Mouse (Mus musculus) cortical plate, adult 2 months (tissue): ENCODE measurements at regions not wholly inside any gene's neighbourhood (a gene's known extent, or its start where the extent isn't known, plus 50 kb on each side); places are given as distances from the start of the nearest gene placed in this dataset.

Experiments
- H3K27ac ChIP-seq: fragments of 200-500 bp; 2 replicates; pipeline ENCODE4 v1.5.1; 2012; ENCODE audit warnings: low read length, control low read depth, inconsistent platforms; ENCODE audit not compliant: insufficient read depth
- H3K4me1 ChIP-seq: fragments of 200-500 bp; 2 replicates; pipeline ENCODE4 v1.6.1; 2011; ENCODE audit warnings: low read length; ENCODE audit not compliant: control insufficient read depth, insufficient read depth
- H3K4me3 ChIP-seq: fragments of 200-500 bp; 2 replicates; pipeline ENCODE4 v1.5.1; 2011; ENCODE audit warnings: mild to moderate bottlenecking, low read length, control low read depth; ENCODE audit not compliant: insufficient read depth
- CTCF ChIP-seq: fragments of 200-500 bp; IDR thresholded peaks from 2 replicates; pipeline ENCODE4 v1.5.1; 2011; ENCODE audit warnings: mild to moderate bottlenecking, control low read depth, low read length; ENCODE audit not compliant: insufficient read depth; ENCODE audit errors: extremely low read depth
- POLR2A ChIP-seq: fragments of 200-500 bp; IDR thresholded peaks from 2 replicates; pipeline ENCODE4 v1.6.1; 2011; ENCODE audit warnings: mild to moderate bottlenecking, low read length, control low read depth; ENCODE audit not compliant: insufficient read depth; ENCODE audit errors: extremely low read depth

DNA sequence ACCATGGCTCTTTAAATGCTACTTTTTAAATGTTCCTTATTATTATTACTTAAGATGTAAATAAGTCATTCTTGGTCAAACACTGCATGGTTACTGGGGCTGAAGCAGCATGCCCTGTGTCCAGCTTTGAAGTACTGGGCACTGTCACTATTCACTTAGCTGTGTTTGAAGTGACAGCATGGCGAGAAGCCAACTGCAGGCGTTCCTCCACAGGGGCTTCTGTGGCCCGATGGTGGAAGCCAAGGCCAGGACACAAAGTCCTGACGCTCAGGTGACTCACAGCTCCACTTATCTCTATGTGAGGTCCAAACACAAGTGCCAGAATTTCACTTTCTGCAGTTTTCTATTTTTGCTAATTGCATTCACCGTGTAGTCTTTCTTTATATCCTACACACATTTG lies 65.3 kb downstream of the Cdca7 start:
- Histone ChIP-seq H3K27ac (no peak overlapping the region), H3K4me1 (no peaks in the 10 kb centered on the region), H3K4me3 (no peak overlapping the region)
- TF ChIP-seq POLR2A (no peak), CTCF (no peak)

DNA sequence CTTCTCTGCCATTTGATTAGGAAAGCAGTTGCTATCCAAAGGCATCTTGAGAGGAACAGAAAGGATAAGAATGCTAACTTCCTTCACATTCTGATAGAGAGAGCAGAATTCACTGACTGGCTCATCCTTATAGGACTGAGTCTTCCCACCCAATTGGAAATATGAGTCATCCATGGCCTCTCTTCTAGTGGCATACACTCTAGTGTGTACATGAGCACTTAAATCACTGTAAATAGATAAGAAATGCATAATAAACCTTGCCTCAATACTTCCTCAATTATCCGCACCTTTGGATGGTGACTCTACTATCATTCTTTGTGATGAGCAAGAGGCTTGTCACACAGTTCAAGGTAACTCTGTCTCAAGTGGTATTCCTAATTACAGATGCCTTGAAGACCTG lies 69.5 kb downstream of the Cdca7 start:
- no peak for TF ChIP-seq CTCF
- no peak for TF ChIP-seq POLR2A
- H3K27ac ChIP-seq: no peak overlapping the region
- H3K4me3 ChIP-seq: no peak overlapping the region
- H3K4me1 ChIP-seq: no peaks in the 10 kb centered on the region

DNA sequence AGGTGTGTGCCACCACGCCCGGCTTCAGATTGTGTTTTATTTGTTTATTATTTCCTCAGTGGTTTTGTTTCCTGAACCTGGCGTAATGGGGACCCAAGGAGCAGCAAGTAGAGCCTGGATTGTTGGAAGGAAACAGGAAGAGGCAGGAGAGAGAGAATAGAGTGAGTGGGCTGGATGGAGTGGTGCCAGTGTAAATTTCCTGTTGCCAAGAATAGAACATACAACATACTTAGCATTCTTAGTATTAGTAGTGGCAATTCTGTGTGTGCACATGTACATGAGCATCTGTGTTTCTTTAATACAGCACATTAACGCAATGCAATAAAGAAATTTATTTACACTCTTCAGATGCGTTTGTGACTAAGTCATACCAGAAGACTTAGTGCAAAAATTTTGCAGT lies 70.5 kb downstream of the Cdca7 start:
- TF ChIP-seq CTCF: no peak
- TF ChIP-seq POLR2A: no peak
- no peak overlapping the region for H3K27ac ChIP-seq
- H3K4me1 ChIP-seq: no peaks in the 10 kb centered on the region
- H3K4me3 ChIP-seq: no peak overlapping the region

DNA sequence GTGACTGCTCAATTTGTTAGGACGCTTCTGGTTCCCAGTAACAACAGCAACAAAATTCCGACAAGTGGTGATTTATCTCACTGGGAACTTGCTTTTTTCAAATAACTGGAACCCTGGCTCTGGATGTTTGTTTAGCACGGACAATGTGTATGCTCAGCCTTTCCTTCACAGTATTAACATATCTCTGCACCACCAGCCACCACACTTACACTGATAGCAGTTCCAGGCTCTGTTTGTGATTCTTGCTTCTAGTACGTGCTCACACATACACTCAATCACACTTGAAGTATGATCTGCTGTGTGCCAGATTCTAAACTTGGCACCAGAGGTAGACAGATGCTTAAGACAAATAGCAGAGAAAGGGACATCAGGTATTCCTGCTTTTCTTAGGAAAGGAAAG lies 71.0 kb downstream of the Cdca7 start:
- TF ChIP-seq POLR2A (no peak), CTCF (no peak)
- Histone ChIP-seq H3K27ac (no peak overlapping the region), H3K4me1 (no peaks in the 10 kb centered on the region), H3K4me3 (no peak overlapping the region)

DNA sequence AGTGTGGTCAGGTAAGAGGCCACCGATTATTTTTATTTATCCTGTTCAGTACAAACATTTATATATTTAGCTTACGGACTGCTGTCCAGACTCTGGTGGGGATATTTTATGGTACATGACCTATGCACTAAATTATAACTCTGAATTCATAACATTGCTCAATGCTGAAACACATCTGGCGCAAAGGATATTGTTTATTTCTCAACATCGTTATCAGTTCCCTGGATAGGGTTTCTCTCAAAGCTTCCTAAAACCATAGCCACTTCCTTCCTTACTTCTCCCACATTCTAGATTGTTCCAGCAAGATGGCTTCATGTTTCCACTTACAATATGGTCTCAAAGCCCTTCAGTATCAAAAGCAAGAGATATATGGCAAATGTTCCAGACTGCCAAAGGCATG lies 75.3 kb downstream of the Cdca7 start:
- TF ChIP-seq CTCF (no peak), POLR2A (no peak)

DNA sequence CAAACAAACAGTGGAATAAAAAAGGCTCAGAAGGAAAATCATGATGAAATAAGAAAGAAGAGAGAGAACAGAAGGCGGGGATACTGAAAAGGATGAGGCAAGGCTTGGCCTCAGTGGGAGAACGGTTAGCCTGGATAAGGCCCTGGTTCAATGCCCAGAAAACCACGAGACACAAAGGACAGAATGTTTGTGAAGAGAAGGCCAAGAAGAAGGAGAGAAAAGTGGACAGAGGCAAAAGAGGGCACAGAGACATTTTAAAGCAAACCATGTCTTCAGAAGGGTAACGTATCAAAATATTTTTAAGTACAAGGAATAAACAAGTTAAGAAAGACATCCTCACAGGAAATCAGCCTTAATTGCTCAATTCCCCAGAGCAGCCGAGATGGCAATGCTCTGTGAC lies 78.6 kb downstream of the Cdca7 start:
- Histone ChIP-seq H3K4me3 (no peak overlapping the region), H3K27ac (no peak overlapping the region), H3K4me1 (no peaks in the 10 kb centered on the region)
- TF ChIP-seq POLR2A (no peak), CTCF (no peak)

More for the DNA sequence above, 75.3 kb downstream of the Cdca7 start:
- Histone ChIP-seq H3K27ac (no peak overlapping the region), H3K4me1 (no peaks in the 10 kb centered on the region), H3K4me3 (no peak overlapping the region)

DNA sequence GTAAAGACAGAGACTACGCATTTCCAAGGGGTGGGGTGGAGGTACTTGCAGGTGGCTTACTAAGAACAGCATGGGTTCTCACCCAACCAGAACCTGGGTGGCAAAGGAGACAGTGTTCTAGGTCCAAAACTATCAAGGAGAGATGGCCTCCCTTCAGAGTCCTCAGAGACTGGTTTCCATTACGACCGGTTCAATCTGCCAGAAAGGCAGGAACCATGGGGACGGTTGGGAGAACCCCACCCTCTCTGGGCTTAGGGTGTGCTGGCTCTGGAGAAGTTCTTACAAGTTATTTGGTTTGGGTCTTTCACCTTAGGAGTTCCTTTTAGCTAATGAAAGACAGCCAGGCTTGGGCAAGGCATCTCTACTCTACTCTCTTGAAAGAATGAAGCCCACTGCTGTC lies 79.2 kb downstream of the Cdca7 start:
- Histone ChIP-seq H3K4me3 (no peak overlapping the region), H3K4me1 (no peaks in the 10 kb centered on the region), H3K27ac (no peak overlapping the region)
- TF ChIP-seq POLR2A: no peak
- no peak for TF ChIP-seq CTCF

DNA sequence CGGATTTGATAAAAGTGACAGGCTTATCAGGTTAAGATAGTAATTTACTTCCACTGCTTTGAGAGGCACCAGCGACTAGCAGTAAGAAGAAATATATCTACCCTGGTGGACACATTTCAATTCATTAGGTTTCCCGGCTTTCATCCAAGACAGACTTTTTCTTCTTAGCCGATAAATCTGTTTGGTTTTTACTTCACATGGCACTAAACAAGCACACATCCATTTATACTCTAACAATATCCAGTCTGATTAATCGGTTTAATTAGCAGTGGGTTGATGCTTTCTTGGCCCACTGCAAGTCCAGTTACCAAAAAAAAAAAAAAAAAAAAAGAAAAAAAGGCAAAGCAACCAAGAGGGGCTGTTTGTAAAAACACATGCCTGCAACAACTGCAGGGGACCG lies 79.6 kb downstream of the Cdca7 start:
- no peak for TF ChIP-seq CTCF
- no peak for TF ChIP-seq POLR2A
- Histone ChIP-seq H3K4me1 (no peaks in the 10 kb centered on the region), H3K4me3 (no peak overlapping the region), H3K27ac (no peak overlapping the region)

DNA sequence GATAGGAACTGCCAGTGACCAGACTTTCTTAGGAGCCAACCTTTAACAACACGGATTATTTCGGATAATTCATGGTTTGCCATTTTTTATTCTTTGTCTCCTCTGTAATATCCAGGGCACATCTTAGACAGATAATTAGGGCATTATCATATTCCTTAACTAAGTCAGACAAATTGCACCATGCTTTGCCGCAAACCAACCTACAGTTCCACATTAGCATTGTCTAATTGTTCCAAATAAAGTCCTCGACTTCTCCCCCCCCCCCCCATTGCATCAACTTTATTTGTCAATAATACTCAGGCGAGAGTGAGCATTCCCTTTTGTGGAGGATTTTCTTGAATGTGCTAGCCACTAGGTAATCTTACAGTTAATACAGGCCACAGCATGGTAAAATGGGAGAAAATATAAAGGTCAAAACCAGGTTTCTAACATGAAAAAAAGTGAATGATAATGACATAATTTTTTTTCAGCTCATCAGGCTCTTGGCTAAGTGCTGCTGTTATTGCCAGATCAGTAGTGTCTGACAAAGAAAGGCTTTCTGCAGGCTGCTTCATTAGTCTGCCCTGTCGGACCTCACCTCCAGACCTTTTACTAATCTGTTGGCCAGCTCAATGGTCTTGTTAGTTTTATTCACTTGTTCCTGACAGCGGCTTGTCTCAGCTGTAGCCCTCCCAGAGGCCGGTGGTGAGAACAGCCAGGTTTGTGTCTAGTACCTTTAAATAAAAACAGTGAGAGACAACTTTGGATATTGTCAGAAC lies 80.3 kb downstream of the Cdca7 start:
- H3K4me3 ChIP-seq: no peak overlapping the region
- no peak overlapping the region for H3K27ac ChIP-seq
- TF ChIP-seq POLR2A: no peak
- no peak for TF ChIP-seq CTCF
- no peaks in the 10 kb centered on the region for H3K4me1 ChIP-seq

DNA sequence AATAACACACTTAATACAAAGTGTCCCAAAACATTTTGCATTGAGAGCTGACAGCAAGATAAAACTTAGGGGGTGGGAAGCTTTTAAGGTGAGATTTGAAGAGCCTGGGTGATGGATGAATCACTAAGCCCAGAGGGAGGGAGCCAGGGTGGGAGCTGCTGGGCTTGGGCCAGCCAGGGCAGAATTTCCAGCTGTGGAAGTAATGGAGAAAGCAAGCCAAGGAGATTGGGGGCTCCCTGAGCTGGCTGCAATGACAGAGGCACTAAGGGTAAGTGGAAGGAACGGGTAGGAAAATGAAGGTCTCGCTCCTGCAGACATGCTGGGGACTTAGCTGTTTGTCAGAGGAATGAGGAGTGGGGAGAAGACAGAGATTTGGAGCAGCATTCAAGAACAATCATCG lies 81.2 kb downstream of the Cdca7 start:
- no peak overlapping the region for H3K4me3 ChIP-seq
- no peaks in the 10 kb centered on the region for H3K4me1 ChIP-seq
- H3K27ac ChIP-seq: no peak overlapping the region
- no peak for TF ChIP-seq POLR2A
- TF ChIP-seq CTCF: no peak
